ENCODE assay signal across 9 mouse cellular contexts in the genomic region with DNA sequence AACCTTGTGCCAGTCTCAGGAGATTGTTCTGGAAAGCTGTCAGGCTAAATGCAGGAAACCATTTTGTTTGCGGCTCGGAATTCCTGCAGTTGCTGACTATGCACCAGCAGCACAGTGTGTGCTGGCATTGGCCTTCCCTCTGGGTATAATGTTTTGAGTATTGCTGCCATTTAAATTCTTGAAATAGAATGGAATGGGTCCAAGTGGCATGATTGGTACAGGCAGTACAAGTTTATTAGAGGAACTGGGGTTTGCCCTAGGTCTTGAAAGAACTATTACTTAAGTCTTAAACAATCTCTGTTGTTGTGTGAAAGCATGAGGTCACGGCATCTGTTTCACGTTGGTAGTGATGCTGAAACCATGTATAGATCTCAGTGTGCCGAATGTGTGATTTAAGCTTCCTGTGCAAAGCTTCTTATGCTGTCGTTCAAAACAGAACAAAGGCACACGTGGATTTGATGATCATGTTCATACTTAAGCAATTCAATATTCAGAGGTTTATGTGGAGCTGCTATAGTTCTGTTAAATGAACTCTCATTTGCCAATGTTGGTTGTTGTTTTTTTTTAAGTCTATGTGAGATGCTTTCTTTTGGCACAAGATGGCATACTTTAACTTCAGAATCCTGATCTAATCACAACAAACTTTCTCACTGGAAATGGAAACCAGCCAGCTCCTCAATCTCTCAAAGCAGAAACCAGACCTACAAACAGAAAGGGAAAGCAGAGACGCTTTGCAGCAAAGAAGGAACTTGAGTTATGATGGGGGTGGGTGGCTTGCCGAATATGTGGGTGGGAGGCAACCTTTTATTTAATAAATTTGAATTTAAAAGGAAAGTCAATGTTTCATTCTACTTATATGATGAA.
DNase-seq lines count a peak whose midpoint lies in the region; ATAC-seq and TF ChIP-seq lines count a peak whose summit lies in the region.
"Had no signal": no experiment of that assay in that cellular context is flagged by ENCODE, and none has a peak within 500 bp of the region (broad histone marks: within the 10 kb centered on the region; RNA-seq: fewer than 3 reads in every experiment).

No protein-coding gene starts in this region.

- 38% methylated on average over 9 of the region's 9 CpGs for WGBS in forebrain, embryonic 15.5 days
- WGBS in forebrain, embryonic 10.5 days, result 85% methylated on average over 9 of the region's 9 CpGs
- 76% methylated on average over 9 of the region's 9 CpGs for WGBS in neural tube, embryonic 14.5 days
- 40% methylated on average over 9 of the region's 9 CpGs for WGBS in heart, postnatal 0 days
- 74% methylated on average over 9 of the region's 9 CpGs for WGBS in liver, postnatal 0 days (ENCODE audit: insufficient replicate concordance)

- no peak overlapping the region for H3K4me2 ChIP-seq in forebrain, embryonic 15.5 days (replicated peaks)
- no peak overlapping the region for H3K4me2 ChIP-seq in neural tube, embryonic 14.5 days (ENCODE audit: low read depth, low read length)
- peak overlapping the region; percentile 31; the same call in 1 of the 2 replicates for H3K4me2 ChIP-seq in heart, postnatal 0 days (ENCODE audit: low read depth, low read length)
- no peak overlapping the region for H3K4me2 ChIP-seq in liver, postnatal 0 days (ENCODE audit: low read depth, low read length)

- peaks cover 11% of the 10 kb centered on the region for H3K4me1 ChIP-seq in forebrain, embryonic 15.5 days
- H3K4me1 ChIP-seq in forebrain, embryonic 10.5 days, result no peaks in the 10 kb centered on the region
- no peaks in the 10 kb centered on the region for H3K4me1 ChIP-seq in neural tube, embryonic 14.5 days (ENCODE audit: control insufficient read depth, insufficient read depth, low read length)
- H3K4me1 ChIP-seq in heart, postnatal 0 days (ENCODE audit: control insufficient read depth, insufficient read depth), result no peaks in the 10 kb centered on the region; the same call in 1 of the 2 replicates
- H3K4me1 ChIP-seq in liver, postnatal 0 days (ENCODE audit: insufficient read depth), result no peaks in the 10 kb centered on the region

- H3K9me3 ChIP-seq in forebrain, embryonic 15.5 days, result no peaks in the 10 kb centered on the region
- H3K9me3 ChIP-seq in forebrain, embryonic 10.5 days, result no peaks in the 10 kb centered on the region
- H3K9me3 ChIP-seq in neural tube, embryonic 14.5 days (ENCODE audit: control insufficient read depth, low read length), result no peaks in the 10 kb centered on the region
- H3K9me3 ChIP-seq in heart, postnatal 0 days (replicated peaks; ENCODE audit: control insufficient read depth, low read length), result no peaks in the 10 kb centered on the region
- no peaks in the 10 kb centered on the region for H3K9me3 ChIP-seq in liver, postnatal 0 days (ENCODE audit: low read length)

- no peak for TF ChIP-seq EP300 in heart, postnatal 0 days (IDR thresholded peaks at IDR 0.05; ENCODE audit: low read depth)
- no peak for TF ChIP-seq EP300 in liver, postnatal 0 days (IDR thresholded peaks at IDR 0.05; ENCODE audit: low read depth)

- DNase-seq in forebrain, embryonic 10.5 days (ENCODE audit: extremely low spot score, low spot score), result no peak
- no peak for DNase-seq in neural tube, embryonic 10.5 days (ENCODE audit: extremely low spot score, low spot score)
- peak; percentile 38 for DNase-seq in heart, postnatal 0 days (ENCODE audit: low spot score)
- peak; percentile 8 for DNase-seq in right cerebral cortex, postnatal 4 days
- no peak for DNase-seq in liver, postnatal 0 days
- DNase-seq in thymus, postnatal 25 days, result no peak
- DNase-seq: kidney, adult 11 months had no signal

- H3K27me3 ChIP-seq in forebrain, embryonic 15.5 days, result no peaks in the 10 kb centered on the region
- no peaks in the 10 kb centered on the region for H3K27me3 ChIP-seq in forebrain, embryonic 10.5 days (ENCODE audit: poor library complexity, severe bottlenecking)
- no peaks in the 10 kb centered on the region for H3K27me3 ChIP-seq in neural tube, embryonic 14.5 days (ENCODE audit: control insufficient read depth, insufficient read depth, low read length)
- H3K27me3 ChIP-seq in heart, postnatal 0 days (ENCODE audit: control insufficient read depth, insufficient read depth, low read length), result no peaks in the 10 kb centered on the region
- no peaks in the 10 kb centered on the region for H3K27me3 ChIP-seq in liver, postnatal 0 days (ENCODE audit: insufficient read depth, low read length)

- H3K36me3 ChIP-seq in forebrain, embryonic 15.5 days, result no peaks in the 10 kb centered on the region
- H3K36me3 ChIP-seq in forebrain, embryonic 10.5 days (replicated peaks), result no peaks in the 10 kb centered on the region
- H3K36me3 ChIP-seq in neural tube, embryonic 14.5 days (ENCODE audit: control insufficient read depth, insufficient read depth, low read length), result no peaks in the 10 kb centered on the region
- H3K36me3 ChIP-seq in heart, postnatal 0 days (replicated peaks; ENCODE audit: control insufficient read depth, insufficient read depth, low read length), result no peaks in the 10 kb centered on the region
- H3K36me3 ChIP-seq in liver, postnatal 0 days (replicated peaks; ENCODE audit: insufficient read depth, low read length), result no peaks in the 10 kb centered on the region

- no peak overlapping the region for H3K9ac ChIP-seq in forebrain, embryonic 15.5 days (replicated peaks)
- no peak overlapping the region for H3K9ac ChIP-seq in neural tube, embryonic 14.5 days (replicated peaks; ENCODE audit: low read depth, low read length)
- H3K9ac ChIP-seq in heart, postnatal 0 days (replicated peaks; ENCODE audit: low read depth, low read length), result no peak overlapping the region
- no peak overlapping the region for H3K9ac ChIP-seq in liver, postnatal 0 days (replicated peaks)

- H3K4me3 ChIP-seq in forebrain, embryonic 15.5 days, result no peak overlapping the region
- H3K4me3 ChIP-seq in forebrain, embryonic 10.5 days, result no peak overlapping the region
- H3K4me3 ChIP-seq in neural tube, embryonic 14.5 days (ENCODE audit: low read depth, low read length), result no peak overlapping the region
- no peak overlapping the region for H3K4me3 ChIP-seq in heart, postnatal 0 days (ENCODE audit: low read depth, low read length)
- H3K4me3 ChIP-seq in liver, postnatal 0 days (ENCODE audit: low read depth, low read length), result no peak overlapping the region

- ATAC-seq in forebrain, embryonic 15.5 days (replicated peaks), result peak; percentile 78
- ATAC-seq in neural tube, embryonic 14.5 days (ENCODE audit: low read depth), result peak; percentile 49; the same call in 1 of the 2 replicates
- peak; percentile 61 for ATAC-seq in heart, postnatal 0 days (ENCODE audit: insufficient read depth, low read depth)
- ATAC-seq in liver, postnatal 0 days, result no peak

- H3K27ac ChIP-seq in forebrain, embryonic 15.5 days (replicated peaks), result peak overlapping the region; percentile 54
- no peak overlapping the region for H3K27ac ChIP-seq in forebrain, embryonic 10.5 days
- no peak overlapping the region for H3K27ac ChIP-seq in neural tube, embryonic 14.5 days (ENCODE audit: low read depth, low read length)
- peak overlapping the region; percentile 55 for H3K27ac ChIP-seq in heart, postnatal 0 days (ENCODE audit: low read depth)
- no peak overlapping the region for H3K27ac ChIP-seq in liver, postnatal 0 days (ENCODE audit: low read depth)

- no peak for TF ChIP-seq CTCF in heart, postnatal 0 days (IDR thresholded peaks at IDR 0.05; ENCODE audit: low read depth)
- no peak for TF ChIP-seq CTCF in liver, postnatal 0 days (IDR thresholded peaks at IDR 0.05; ENCODE audit: low read depth)

Comparison
In these comparisons a context has a peak if more than half of its experiments do, and no peak if none do; other contexts are left out.
1. H3K27ac ChIP-seq: peak in forebrain, embryonic 15.5 days (single experiment) and heart, postnatal 0 days (single experiment); none in forebrain, embryonic 10.5 days (single experiment), neural tube, embryonic 14.5 days (single experiment) and liver, postnatal 0 days (single experiment).
2. DNase-seq: peak in heart, postnatal 0 days (single experiment) and right cerebral cortex, postnatal 4 days (single experiment); none in forebrain, embryonic 10.5 days (single experiment), neural tube, embryonic 10.5 days (single experiment), liver, postnatal 0 days (single experiment) and thymus, postnatal 25 days (single experiment).